Mouse (Mus musculus) bone marrow, adult 2 months (tissue): ENCODE measurements around the gene Daw1.

Source experiments
- CTCF ChIP-seq: fragments of 200-500 bp; IDR thresholded peaks from 2 replicates; pipeline ENCODE4 v1.5.1; 2011; ENCODE audit warnings: low read length, control low read depth; ENCODE audit not compliant: control insufficient read depth, insufficient read depth
- POLR2A ChIP-seq: fragments of 200-500 bp; IDR thresholded peaks from 2 replicates; pipeline ENCODE4 v1.6.1; 2011; ENCODE audit warnings: low read depth, mild to moderate bottlenecking, control low read depth, low read length, borderline replicate concordance; ENCODE audit not compliant: control insufficient read depth

DNA sequence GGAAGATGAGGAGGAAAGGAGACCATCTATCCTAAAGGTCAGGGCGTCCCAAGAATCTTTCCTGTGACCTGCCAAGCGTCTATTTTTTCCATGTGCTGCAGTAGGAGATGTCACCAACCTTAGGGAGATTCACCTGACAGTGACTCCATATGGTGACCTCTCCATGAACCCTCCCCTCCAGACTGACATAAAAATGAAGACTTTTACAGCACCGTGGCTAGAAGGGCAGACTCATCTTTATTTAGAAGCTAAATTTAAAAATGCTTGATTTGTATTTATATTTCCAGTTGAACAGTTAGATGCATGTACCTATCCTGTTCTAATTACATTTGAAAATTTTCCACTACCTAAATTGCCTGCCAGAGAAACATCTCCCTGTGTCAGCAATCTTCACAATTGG, 68.4 kb downstream of the Daw1 start:
- TF ChIP-seq CTCF (no peak), POLR2A (no peak)
